Mouse (Mus musculus) heart, embryonic 12.5 days (tissue): ENCODE measurements around the gene Gm7347. TPM values are rescaled to one million over a fixed set of nuclear protein-coding genes. Genes with fewer than 3 reads are reported as not detected.
"Not testable (repeated sequence)": the region's sequence is repeated elsewhere in the genome, so short reads cannot be mapped to it uniquely, and the experiment has no call there.

Experiments used
- ATAC-seq: fragments of 200-750 bp; cut with Nextera tagmentation; 2 replicates; pipeline ENCODE4 v1.8.0; 2017; ENCODE audit warnings: moderate TSS enrichment, moderate library complexity; ENCODE audit not compliant: insufficient number of reproducible peaks, low FRiP score
- H3K27ac ChIP-seq: fragments of 300-500 bp; sonication (generic); 2 replicates; pipeline ENCODE4 v1.5.1; 2016; ENCODE audit warnings: mild to moderate bottlenecking, moderate library complexity; ENCODE audit not compliant: poor library complexity, severe bottlenecking
- H3K27me3 ChIP-seq: fragments of 300-500 bp; sonication (generic); replicated peaks from 2 replicates; pipeline ENCODE4 v1.6.1; 2016; ENCODE audit warnings: mild to moderate bottlenecking, moderate library complexity
- H3K36me3 ChIP-seq: fragments of 300-500 bp; sonication (generic); 2 replicates; pipeline ENCODE4 v1.6.1; 2016; ENCODE audit warnings: mild to moderate bottlenecking, moderate library complexity
- H3K4me1 ChIP-seq: fragments of 300-500 bp; sonication (generic); replicated peaks from 2 replicates; pipeline ENCODE4 v1.6.1; 2016; ENCODE audit warnings: mild to moderate bottlenecking
- H3K4me2 ChIP-seq: fragments of 300-500 bp; sonication (generic); 2 replicates; pipeline ENCODE4 v1.6.1; 2016; ENCODE audit warnings: mild to moderate bottlenecking, moderate library complexity
- H3K4me3 ChIP-seq: fragments of 300-500 bp; sonication (generic); 2 replicates; pipeline ENCODE4 v1.5.1; 2016; ENCODE audit warnings: mild to moderate bottlenecking
- H3K9ac ChIP-seq: fragments of 300-500 bp; sonication (generic); 2 replicates; pipeline ENCODE4 v1.6.1; 2016; ENCODE audit warnings: mild to moderate bottlenecking, moderate library complexity
- H3K9me3 ChIP-seq: fragments of 300-500 bp; sonication (generic); replicated peaks from 2 replicates; pipeline ENCODE4 v1.6.1; 2016; ENCODE audit warnings: mild to moderate bottlenecking, moderate library complexity
- WGBS: fragments of 180-500 bp; shearing (Covaris S2); methylation state at CpG from one replicate; pipeline ENCODE4 v1.1.7; 2016; 5-methylcytosine and 5-hydroxymethylcytosine counted together
- polyA plus RNA-seq: library from polyadenylated mRNA; unstranded; fragments of >200 nt; fragmentation: Nextera tagmentation; extraction: Ambion mirVana; gene quantifications from 2 replicates; pipeline ENCODE4 v1.2.1, GENCODE M21; 2016

Gm7347 gene
- polyA plus RNA-seq: 0.19 TPM in 1 of 2 replicates, not detected in the other

- H3K36me3 ChIP-seq, H3K27ac ChIP-seq, ATAC-seq, H3K9me3 ChIP-seq, H3K4me2 ChIP-seq, H3K4me3 ChIP-seq, H3K9ac ChIP-seq, H3K4me1 ChIP-seq, H3K27me3 ChIP-seq: not testable (repeated sequence)
- no CpG with 5 or more reads among the region's 2 CpGs for WGBS
Observed at GRCm38 (mm10) chr5:26058481-26058880, at the start of gene Gm7347. Gene Gm7347, minus strand, starts transcription at chr5:26058581.

- not testable (repeated sequence) for H3K36me3 ChIP-seq, H3K4me1 ChIP-seq, H3K27me3 ChIP-seq, H3K9me3 ChIP-seq, H3K4me2 ChIP-seq, H3K9ac ChIP-seq, H3K4me3 ChIP-seq, H3K27ac ChIP-seq, ATAC-seq
- WGBS: no CpG with 5 or more reads among the region's 3 CpGs
Observed at GRCm38 (mm10) chr5:26105262-26105661, 46.9 kb upstream of the Gm7347 start, which contains the start of gene 5031410I06Rik. Gene 5031410I06Rik, minus strand, starts transcription at chr5:26105362.

DNA sequence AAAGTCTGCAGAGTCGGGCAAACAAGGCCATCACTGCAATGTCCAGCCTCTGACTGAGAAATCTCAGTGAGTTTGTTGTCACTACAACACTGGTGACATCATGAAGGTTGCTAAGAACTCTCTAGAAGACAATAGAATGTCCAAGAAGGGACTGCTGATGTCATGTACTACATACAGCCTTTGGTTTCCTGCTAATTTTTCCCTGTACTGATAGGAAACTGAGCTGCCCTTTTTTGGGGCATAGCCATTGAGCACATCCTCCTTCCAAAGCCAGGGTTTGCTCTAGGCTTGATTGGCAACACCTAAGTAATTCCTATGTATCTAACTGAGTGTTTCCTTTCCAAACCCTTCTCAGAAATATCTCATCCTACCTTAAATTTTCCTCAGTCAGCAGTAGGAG lies 30.8 kb upstream of the Gm7347 start, which contains the start of gene Gm10471:
TSS of gene Gm10471 (minus strand) at position 101 of the 400 bp plus-strand sequence.
- not testable (repeated sequence) for H3K9ac ChIP-seq, H3K27me3 ChIP-seq, H3K4me1 ChIP-seq, ATAC-seq, H3K36me3 ChIP-seq, H3K4me2 ChIP-seq, H3K27ac ChIP-seq, H3K9me3 ChIP-seq, H3K4me3 ChIP-seq
- 72% methylated on average over 1 of the region's 1 CpGs for WGBS

DNA sequence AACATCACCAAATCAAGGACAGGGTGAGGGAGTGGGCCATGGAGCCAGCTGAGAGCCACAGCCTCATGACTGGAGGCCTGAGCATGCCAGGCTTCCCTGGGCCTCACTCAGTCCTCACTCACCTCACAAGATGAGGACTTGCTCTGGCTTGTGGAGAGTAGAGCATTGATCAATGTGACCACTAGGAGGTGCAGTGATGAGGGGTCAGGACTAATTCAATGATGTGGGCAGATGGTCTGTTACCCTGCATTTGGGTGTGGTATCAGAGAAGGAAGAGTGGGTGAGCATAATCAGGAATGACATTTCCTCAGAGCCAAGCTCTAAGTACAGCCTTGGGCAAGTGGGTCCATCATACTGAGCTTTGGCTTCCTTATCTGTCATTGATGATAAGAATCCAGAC lies 20.6 kb upstream of the Gm7347 start:
- not testable (repeated sequence) for H3K27ac ChIP-seq, H3K9me3 ChIP-seq, H3K36me3 ChIP-seq, H3K4me1 ChIP-seq, H3K9ac ChIP-seq, H3K4me2 ChIP-seq, H3K4me3 ChIP-seq, H3K27me3 ChIP-seq, ATAC-seq

DNA sequence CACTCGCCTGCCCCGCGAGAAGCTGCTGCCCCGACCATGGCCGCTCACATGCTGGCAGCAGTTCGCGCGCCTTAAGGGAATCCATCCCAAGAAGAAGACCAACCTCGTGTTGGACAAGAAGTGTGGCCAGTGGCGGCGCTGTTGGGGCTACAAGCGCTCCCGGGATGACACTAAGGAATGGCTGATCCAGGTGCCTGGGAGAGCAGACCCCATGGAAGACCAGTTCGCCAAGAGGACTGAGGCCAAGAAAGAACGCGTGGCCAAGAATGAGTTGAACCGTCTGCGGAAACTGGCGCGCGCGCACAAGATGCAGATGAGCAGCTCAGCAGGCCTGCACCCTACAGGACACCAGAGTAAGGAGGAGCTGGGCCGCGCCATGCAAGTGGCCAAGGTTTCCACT lies 12.3 kb upstream of the Gm7347 start:
- Histone ChIP-seq H3K27ac (no peak overlapping the region), H3K36me3 (no peaks in the 10 kb centered on the region), H3K4me3 (no peak overlapping the region), H3K9ac (no peak overlapping the region), H3K4me1 (no peaks in the 10 kb centered on the region), H3K4me2 (no peak overlapping the region), H3K9me3 (0 out of 2 replicates have a peak, but pooled peaks cover 7% of the 10 kb centered on the region), H3K27me3 (no peaks in the 10 kb centered on the region)
- WGBS: 72% methylated on average over 24 of the region's 24 CpGs
- ATAC-seq: no peak

GRCm38 (mm10) chr5:26039458-26039857 lies 18.9 kb downstream of the Gm7347 start, which contains the start of gene Speer4a:
Gene Speer4a, minus strand, starts transcription at chr5:26039558.
- H3K9me3 ChIP-seq, H3K4me1 ChIP-seq, H3K36me3 ChIP-seq, ATAC-seq, H3K27ac ChIP-seq, H3K27me3 ChIP-seq, H3K4me3 ChIP-seq, H3K4me2 ChIP-seq, H3K9ac ChIP-seq: not testable (repeated sequence)
- 72% methylated on average over 2 of the region's 2 CpGs for WGBS

- not testable (repeated sequence) for H3K36me3 ChIP-seq, H3K9ac ChIP-seq, ATAC-seq, H3K4me1 ChIP-seq, H3K4me3 ChIP-seq, H3K9me3 ChIP-seq, H3K27me3 ChIP-seq, H3K27ac ChIP-seq, H3K4me2 ChIP-seq
- no CpG with 5 or more reads among the region's 3 CpGs for WGBS
Observed at GRCm38 (mm10) chr5:26022816-26023215, 35.6 kb downstream of the Gm7347 start, which contains the start of gene Gm5862. Gene Gm5862, minus strand, starts transcription at chr5:26022916.

GRCm38 (mm10) chr5:26007697-26008096 lies 50.7 kb downstream of the Gm7347 start:
- Histone ChIP-seq H3K27me3 (peaks cover 14% of the 10 kb centered on the region), H3K4me2 (peak overlapping the region; percentile 63; the same call in 1 of the 2 replicates)
- not testable (repeated sequence) for H3K36me3 ChIP-seq, H3K9me3 ChIP-seq, H3K9ac ChIP-seq, H3K4me3 ChIP-seq, H3K27ac ChIP-seq, H3K4me1 ChIP-seq
- WGBS: 62% methylated on average over 7 of the region's 7 CpGs
- ATAC-seq: peak; percentile 39; the same call in 1 of the 2 replicates

DNA sequence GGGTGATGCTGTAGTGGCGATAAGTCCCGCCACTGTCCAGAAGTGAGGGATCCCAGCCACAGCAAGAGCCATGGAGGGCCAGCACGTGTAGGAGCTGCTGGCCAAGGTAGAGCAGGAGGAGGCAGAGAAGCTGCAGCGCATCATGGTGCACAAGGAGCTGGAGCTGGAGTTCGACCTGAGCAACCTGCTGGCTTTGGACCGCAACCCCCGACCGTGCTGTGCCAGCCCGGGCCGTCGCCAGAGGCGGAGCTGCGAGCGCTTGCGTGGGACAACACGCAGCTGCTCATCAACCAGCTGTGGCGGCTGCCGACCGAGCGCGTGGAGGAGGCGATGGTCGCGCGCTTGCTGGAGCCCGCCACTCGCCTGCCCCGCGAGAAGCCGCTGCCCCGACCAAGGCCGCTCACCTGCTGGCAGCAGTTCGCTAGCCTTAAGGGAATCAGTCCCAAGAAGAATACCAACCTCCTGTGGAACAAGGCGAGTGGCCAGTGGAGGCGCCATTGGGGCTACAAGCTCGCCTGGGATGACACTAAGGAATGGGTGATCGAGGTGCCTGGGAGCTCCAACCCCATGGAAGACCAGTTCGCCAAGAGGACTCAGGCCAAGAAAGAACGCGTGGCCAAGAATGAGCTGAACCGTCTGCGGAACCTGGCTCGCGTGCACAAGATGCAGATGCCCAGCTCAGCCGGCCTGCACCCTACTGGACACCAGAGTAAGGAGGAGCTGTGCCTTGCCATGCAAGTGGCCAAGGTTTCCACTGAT lies 51.3 kb downstream of the Gm7347 start:
- 16% methylated on average over 45 of the region's 45 CpGs for WGBS

DNA sequence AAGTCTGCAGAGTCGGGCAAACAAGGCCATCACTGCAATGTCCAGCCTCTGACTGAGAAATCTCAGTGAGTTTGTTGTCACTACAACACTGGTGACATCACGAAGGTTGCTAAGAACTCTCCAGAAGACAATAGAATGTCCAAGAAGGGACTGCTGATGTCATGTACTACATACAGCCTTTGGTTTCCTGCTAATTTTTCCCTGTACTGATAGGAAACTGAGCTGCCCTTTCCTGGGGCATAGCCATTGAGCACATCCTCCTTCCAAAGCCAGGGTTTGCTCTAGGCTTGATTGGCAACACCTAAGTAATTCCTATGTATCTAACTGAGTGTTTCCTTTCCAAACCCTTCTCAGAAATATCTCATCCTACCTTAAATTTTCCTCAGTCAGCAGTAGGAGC lies 53.7 kb downstream of the Gm7347 start, which contains the start of gene Gm1979:
TSS of gene Gm1979 (minus strand) at position 101 of the 400 bp plus-strand sequence.
- not testable (repeated sequence) for H3K4me2 ChIP-seq, H3K27ac ChIP-seq, H3K9me3 ChIP-seq, H3K4me1 ChIP-seq, H3K4me3 ChIP-seq, H3K9ac ChIP-seq, H3K36me3 ChIP-seq, ATAC-seq
- 71% methylated on average over 1 of the region's 2 CpGs for WGBS
- peaks cover 14% of the 10 kb centered on the region for H3K27me3 ChIP-seq

More for the DNA sequence above, 51.3 kb downstream of the Gm7347 start:
- H3K27ac ChIP-seq, H3K9ac ChIP-seq, H3K4me1 ChIP-seq, H3K36me3 ChIP-seq, H3K9me3 ChIP-seq: not testable (repeated sequence)
- H3K4me3 ChIP-seq: peak overlapping the region; percentile 32
- peaks cover 14% of the 10 kb centered on the region for H3K27me3 ChIP-seq
- peak overlapping the region; percentile 63 for H3K4me2 ChIP-seq
- ATAC-seq: peak; percentile 79
